Mouse (Mus musculus): ENCODE data around the gene Cops8.
A peak's percentile ranks its signal among the peaks of the same experiment; 100 is the strongest.

The Cops8 gene

GRCm38 (mm10) chr1:90651781-90652180 lies 49.0 kb downstream of the Cops8 start:
- DNase-seq (ENCODE audit: low spot score) = no peak

GRCm38 (mm10) chr1:90652553-90652952 lies 49.8 kb downstream of the Cops8 start:
- DNase-seq (ENCODE audit: low spot score) = no peak

- peak; percentile 29 for DNase-seq (ENCODE audit: low spot score)
Observed at GRCm38 (mm10) chr1:90656492-90657245, 53.9 kb downstream of the Cops8 start.

GRCm38 (mm10) chr1:90657292-90658050 lies 54.7 kb downstream of the Cops8 start:
- no peak for DNase-seq (ENCODE audit: low spot score)

- no peak for DNase-seq (ENCODE audit: low spot score)
Observed at GRCm38 (mm10) chr1:90658581-90658980, 55.8 kb downstream of the Cops8 start.

GRCm38 (mm10) chr1:90660150-90660549 lies 57.4 kb downstream of the Cops8 start:
- no peak for DNase-seq (ENCODE audit: low spot score)

GRCm38 (mm10) chr1:90662491-90662890 lies 59.7 kb downstream of the Cops8 start:
- no peak for DNase-seq (ENCODE audit: low spot score)
